Mouse (Mus musculus) liver, embryonic 14.5 days (tissue): ENCODE data around the gene Lgals3. TPM values are rescaled to one million over a fixed set of nuclear protein-coding genes. Genes with fewer than 3 reads are reported as not detected.
"Not testable (repeated sequence)": the region's sequence is repeated elsewhere in the genome, so short reads cannot be mapped to it uniquely, and the experiment has no call there.

Source experiments
- ATAC-seq: fragments of 200-750 bp; cut with Nextera tagmentation; 2 replicates; pipeline ENCODE4 v1.8.0; 2017; ENCODE audit warnings: moderate number of reproducible peaks, mild to moderate bottlenecking, moderate library complexity; ENCODE audit not compliant: insufficient read depth
- DNase-seq, 3 experiments: peaks; one replicate each; pipeline ENCODE4 v3.0.0-alpha.2; 2012 to 2013; ENCODE audit warnings: low read depth in 3 of 3, low spot score in 3 of 3
- H3K27ac ChIP-seq: fragments of 300-500 bp; sonication (generic); 2 replicates; pipeline ENCODE4 v1.5.1; 2014; ENCODE audit warnings: moderate library complexity, mild to moderate bottlenecking, control low read depth, inconsistent platforms
- H3K27me3 ChIP-seq: fragments of 300-500 bp; sonication (generic); 2 replicates; pipeline ENCODE4 v1.6.1; 2014; ENCODE audit warnings: mild to moderate bottlenecking, low read length, moderate library complexity; ENCODE audit not compliant: control insufficient read depth, insufficient read depth
- H3K36me3 ChIP-seq: fragments of 300-500 bp; sonication (generic); replicated peaks from 2 replicates; pipeline ENCODE4 v1.6.1; 2014; ENCODE audit warnings: low read depth; ENCODE audit not compliant: control insufficient read depth, insufficient read depth
- H3K4me1 ChIP-seq, 2 experiments: fragments of 200-500 bp in 1 of 2; fragments of 300-500 bp in 1 of 2; sonication (generic) in 1 of 2; replicated peaks; 2 replicates each; pipeline ENCODE4 v1.6.1; 2012 to 2014; ENCODE audit warnings: antibody characterized with exemption in 1 of 2, inconsistent platforms in 1 of 2, low read length in 1 of 2; ENCODE audit not compliant: control insufficient read depth in 2 of 2, insufficient read depth in 2 of 2
- H3K4me2 ChIP-seq: fragments of 300-500 bp; sonication (generic); 2 replicates; pipeline ENCODE4 v1.6.1; 2014; ENCODE audit warnings: low read depth, mild to moderate bottlenecking, control low read depth, moderate library complexity
- H3K4me3 ChIP-seq, 2 experiments: fragments of 200-500 bp in 1 of 2; fragments of 300-500 bp in 1 of 2; sonication (generic) in 1 of 2; 2 replicates each; pipeline ENCODE4 v1.5.1; 2012 to 2014; ENCODE audit warnings: low read depth in 2 of 2, low read length in 2 of 2, mild to moderate bottlenecking in 2 of 2, control low read depth in 1 of 2, inconsistent platforms in 1 of 2, moderate library complexity in 1 of 2; ENCODE audit not compliant: insufficient read depth in 1 of 2
- H3K9ac ChIP-seq: fragments of 300-500 bp; sonication (generic); replicated peaks from 2 replicates; pipeline ENCODE4 v1.6.1; 2014; ENCODE audit warnings: mild to moderate bottlenecking, control low read depth, moderate library complexity
- H3K9me3 ChIP-seq: fragments of 300-500 bp; sonication (generic); 2 replicates; pipeline ENCODE4 v1.6.1; 2016; ENCODE audit warnings: low read length, mixed read lengths; ENCODE audit not compliant: control insufficient read depth
- CTCF ChIP-seq: IDR thresholded peaks from 2 replicates; pipeline ENCODE4 v1.5.1; 2016; ENCODE audit warnings: antibody characterized with exemption, low read depth, control low read depth
- EP300 ChIP-seq: IDR thresholded peaks from 2 replicates; pipeline ENCODE4 v1.6.1; 2016; ENCODE audit warnings: antibody characterized with exemption, low read depth
- WGBS: fragments of 180-500 bp; shearing (Covaris S2); extraction: QIAGEN DNeasy Blood & Tissue Kit; methylation state at CpG from one replicate; pipeline ENCODE4 v1.1.7; 2014; ENCODE audit not compliant: insufficient replicate concordance; 5-methylcytosine and 5-hydroxymethylcytosine counted together
- polyA plus RNA-seq, 2 experiments: library from polyadenylated mRNA; depleted of rRNA in 1 of 2; stranded (reverse) in 1 of 2; unstranded in 1 of 2; fragments of >200 nt; fragmentation: Nextera tagmentation in 1 of 2; extraction: Ambion mirVana in 1 of 2; gene quantifications; 2 replicates each; pipeline versions ENCODE4 v1.2.1 to v1.2.3; 2012 to 2014

The Lgals3 gene
- 11.7 and 16.3 TPM in 2 replicates for polyA plus RNA-seq (2012; rRNA removed)
- 27.4 and 40.5 TPM in 2 replicates for polyA plus RNA-seq (2014; fragmentation: Nextera tagmentation; extraction: Ambion mirVana)

GRCm38 (mm10) chr14:47367461-47367860 is at the start of gene Lgals3:
Lgals3 (plus strand) TSS chr14:47367751.
- Histone ChIP-seq H3K36me3 (no peaks in the 10 kb centered on the region), H3K4me1 (peaks cover 2 to 19% of the 10 kb centered on the region in 2 experiments), H3K9ac (no peak within 1 kb of the TSS), H3K27me3 (no peaks in the 10 kb centered on the region), H3K4me2 (no peak within 1 kb of the TSS), H3K4me3 (no peak within 1 kb of the TSS), H3K27ac (no peak within 1 kb of the TSS), H3K9me3 (no peaks in the 10 kb centered on the region)
- peak; percentile 56; the same call in 1 of the 2 replicates for ATAC-seq
- 37% methylated on average over 9 of the region's 9 CpGs for WGBS
- no peak for DNase-seq
- no peak for TF ChIP-seq EP300
- TF ChIP-seq CTCF, result no peak

- no peak overlapping the region for H3K4me2 ChIP-seq
- DNase-seq, result no peak
- no peak overlapping the region; the same call in none of the 2 replicates for H3K27ac ChIP-seq
- H3K4me1 ChIP-seq, result peaks cover 13% of the 10 kb centered on the region in 2 experiments
- peaks cover 35% of the 10 kb centered on the region for H3K36me3 ChIP-seq
- no peak overlapping the region for H3K9ac ChIP-seq
- TF ChIP-seq CTCF (no peak), EP300 (no peak)
- no peaks in the 10 kb centered on the region for H3K9me3 ChIP-seq
- WGBS, result 77% methylated on average over 5 of the region's 5 CpGs
- no peak for ATAC-seq
- no peak overlapping the region for H3K4me3 ChIP-seq
- H3K27me3 ChIP-seq, result no peaks in the 10 kb centered on the region
Measured at GRCm38 (mm10) chr14:47319362-47319761, 48.2 kb upstream of the Lgals3 start.

GRCm38 (mm10) chr14:47321581-47321980 is 46.0 kb upstream of the Lgals3 start:
- not testable (repeated sequence) for H3K4me3 ChIP-seq

GRCm38 (mm10) chr14:47325965-47326761 is 41.4 kb upstream of the Lgals3 start:
- no peak for TF ChIP-seq EP300
- no peak for TF ChIP-seq CTCF
- Histone ChIP-seq H3K36me3 (no peaks in the 10 kb centered on the region; the same call in 1 of the 2 replicates), H3K4me3 (no peak overlapping the region), H3K9ac (no peak overlapping the region), H3K27me3 (no peaks in the 10 kb centered on the region), H3K4me1 (peaks cover 5 to 6% of the 10 kb centered on the region in 2 experiments; a peak in 3 of 4 replicates), H3K4me2 (no peak overlapping the region), H3K9me3 (no peaks in the 10 kb centered on the region), H3K27ac (no peak overlapping the region)
- WGBS, result 78% methylated on average over 9 of the region's 9 CpGs
- no peak for DNase-seq
- ATAC-seq, result no peak

More at GRCm38 (mm10) chr14:47321581-47321980, 46.0 kb upstream of the Lgals3 start:
- H3K4me2 ChIP-seq, result peak overlapping the region; percentile 57
- WGBS, result 23% methylated on average over 6 of the region's 8 CpGs
- H3K27me3 ChIP-seq, H3K9ac ChIP-seq, H3K9me3 ChIP-seq: not testable (repeated sequence)
- H3K36me3 ChIP-seq, result peaks cover 29% of the 10 kb centered on the region
- ATAC-seq, result peak; percentile 98
- TF ChIP-seq EP300, result peak; percentile 57; the same call in 1 of the 2 replicates
- DNase-seq, result peak in 2 of 3 experiments; percentile 39 to 43
- peak overlapping the region; percentile 70 for H3K27ac ChIP-seq
- peaks cover 13% of the 10 kb centered on the region in 2 experiments for H3K4me1 ChIP-seq

GRCm38 (mm10) chr14:47327347-47327746 is 40.2 kb upstream of the Lgals3 start:
- no peaks in the 10 kb centered on the region for H3K9me3 ChIP-seq
- H3K4me3 ChIP-seq, result no peak overlapping the region
- DNase-seq, result no peak
- peaks cover 3% of the 10 kb centered on the region in 2 experiments; a peak in 2 of 4 replicates for H3K4me1 ChIP-seq
- no peak overlapping the region for H3K27ac ChIP-seq
- H3K4me2 ChIP-seq, result no peak overlapping the region
- H3K9ac ChIP-seq, result no peak overlapping the region
- WGBS, result 71% methylated on average over 5 of the region's 5 CpGs
- TF ChIP-seq EP300, result no peak
- no peak for TF ChIP-seq CTCF
- no peak for ATAC-seq
- no peaks in the 10 kb centered on the region for H3K27me3 ChIP-seq
- H3K36me3 ChIP-seq, result no peaks in the 10 kb centered on the region; the same call in 1 of the 2 replicates
